Mouse (Mus musculus) urinary bladder, postnatal 36 days (tissue): ENCODE measurements around the gene Tiam1.
"Not testable (repeated sequence)": the region's sequence is repeated elsewhere in the genome, so short reads cannot be mapped to it uniquely, and the experiment has no call there.

Source experiments
- DNase-seq, 2 experiments: peaks; one replicate each; pipeline ENCODE4 v3.0.0; 2022; ENCODE audit warnings: low spot score in 2 of 2, mixed read lengths in 1 of 2

Gene Tiam1

GRCm38 (mm10) chr16:90109500-90109899, 34.1 kb downstream of the Tiam1 start:
- no peak for DNase-seq

GRCm38 (mm10) chr16:90104714-90105459, 38.7 kb downstream of the Tiam1 start:
- DNase-seq, result peak in 1 of 2 experiments; percentile 38

GRCm38 (mm10) chr16:90103726-90104125, 39.8 kb downstream of the Tiam1 start:
- DNase-seq, result no peak

DNA sequence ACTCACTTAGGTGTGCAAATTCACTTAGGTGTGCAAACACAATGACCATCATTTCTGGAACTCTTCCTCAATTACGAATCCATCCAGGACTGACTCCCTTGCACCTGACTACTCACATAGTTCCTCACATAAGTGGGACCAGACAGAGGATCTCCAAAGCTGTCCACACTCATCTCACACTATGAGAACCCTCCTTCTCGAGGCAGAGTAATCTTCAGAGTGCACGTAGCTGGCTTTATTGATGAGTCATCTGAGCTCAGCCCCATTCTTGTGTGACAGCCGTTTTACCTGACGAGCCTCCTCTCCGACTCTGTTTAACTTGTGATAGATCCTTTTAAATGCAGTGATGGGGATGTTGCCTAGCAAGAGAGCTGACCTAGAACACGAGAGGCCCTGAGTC, 41.0 kb downstream of the Tiam1 start:
- no peak for DNase-seq

- DNase-seq, result peak in 1 of 2 experiments; percentile 27
These were observed 45.4 kb downstream of the Tiam1 start for GRCm38 (mm10) chr16:90098191-90098605.

DNA sequence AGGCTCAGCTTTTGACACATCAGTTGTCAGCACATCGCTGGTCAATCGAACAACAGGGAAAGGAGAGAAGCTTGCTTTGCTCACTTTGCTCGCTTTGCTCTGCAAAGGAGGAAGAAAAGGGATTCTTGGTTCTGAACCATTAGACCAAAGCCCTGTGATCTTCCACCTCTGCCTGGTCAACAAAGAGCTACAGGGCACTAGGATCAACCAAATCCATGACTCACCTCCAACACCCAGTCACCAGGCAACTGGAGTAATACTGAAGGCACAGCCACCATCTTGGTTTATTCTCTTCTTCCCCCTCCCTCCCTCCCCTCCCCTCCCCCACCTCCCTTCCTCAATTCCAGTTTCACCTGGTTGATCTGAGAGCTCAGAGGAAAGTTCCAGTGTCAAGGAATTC, 45.8 kb downstream of the Tiam1 start:
- no peak for DNase-seq

DNA sequence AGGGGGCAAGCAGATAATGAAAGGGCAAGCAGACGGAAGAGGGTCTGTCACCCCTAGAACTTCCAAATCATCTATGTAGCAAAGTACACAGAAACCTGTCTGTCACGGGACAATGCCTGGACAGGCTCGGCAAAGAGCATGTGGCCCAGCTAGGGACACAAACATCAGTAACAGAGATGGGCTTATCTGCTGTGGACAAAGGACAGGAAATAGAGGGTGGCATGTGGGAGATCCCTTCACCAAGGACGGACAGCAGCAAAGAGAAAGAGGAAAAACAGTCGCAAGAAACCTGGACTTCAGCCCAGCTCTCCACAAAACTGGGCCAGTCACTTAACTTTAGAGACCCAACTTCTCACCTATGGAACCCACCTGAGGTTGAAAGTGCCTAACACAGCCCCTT, 47.6 kb downstream of the Tiam1 start:
- no peak for DNase-seq

DNA sequence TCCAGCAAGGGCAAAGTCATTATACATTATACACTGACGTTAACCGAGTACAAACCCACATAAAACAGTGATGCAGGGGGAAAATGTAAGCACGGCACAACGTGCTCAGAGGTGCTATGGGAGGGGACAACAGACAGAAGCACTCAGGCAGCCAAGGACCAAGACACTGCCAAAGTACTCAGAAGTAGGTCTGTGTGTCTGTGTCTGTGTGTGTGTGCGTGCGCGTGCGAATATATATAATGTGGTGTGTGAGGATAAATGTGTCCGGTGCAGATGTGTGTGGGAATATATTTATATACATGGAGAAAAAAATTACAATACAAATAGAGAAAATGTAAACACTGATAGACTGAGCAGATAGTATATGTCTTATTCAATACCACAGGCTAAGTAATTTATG, 50.6 kb downstream of the Tiam1 start:
- no peak for DNase-seq

GRCm38 (mm10) chr16:90091906-90092305, 51.7 kb downstream of the Tiam1 start:
- no peak for DNase-seq

GRCm38 (mm10) chr16:90091112-90091720, 52.4 kb downstream of the Tiam1 start:
- DNase-seq, result no peak

DNA sequence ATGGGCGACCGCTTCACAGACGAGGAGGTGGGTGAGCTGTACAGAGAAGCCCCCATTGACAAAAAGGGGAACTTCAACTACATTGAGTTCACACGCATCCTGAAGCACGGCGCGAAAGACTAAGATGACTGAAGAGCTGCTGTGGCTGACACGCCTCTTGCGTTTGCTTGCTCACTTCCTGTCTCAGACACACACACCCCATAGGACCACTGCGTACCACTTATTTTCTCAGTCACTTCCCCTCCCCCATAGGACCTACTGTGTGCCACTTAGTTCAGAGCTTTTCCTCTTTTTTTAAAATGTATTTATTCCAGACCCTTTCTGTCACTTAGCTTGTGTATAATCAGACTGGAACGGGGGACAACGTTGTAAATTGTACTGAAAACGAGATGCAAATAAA, 53.2 kb downstream of the Tiam1 start:
- no peak for DNase-seq

- DNase-seq, result no peak
These were observed 56.3 kb downstream of the Tiam1 start for GRCm38 (mm10) chr16:90087256-90087655.

DNA sequence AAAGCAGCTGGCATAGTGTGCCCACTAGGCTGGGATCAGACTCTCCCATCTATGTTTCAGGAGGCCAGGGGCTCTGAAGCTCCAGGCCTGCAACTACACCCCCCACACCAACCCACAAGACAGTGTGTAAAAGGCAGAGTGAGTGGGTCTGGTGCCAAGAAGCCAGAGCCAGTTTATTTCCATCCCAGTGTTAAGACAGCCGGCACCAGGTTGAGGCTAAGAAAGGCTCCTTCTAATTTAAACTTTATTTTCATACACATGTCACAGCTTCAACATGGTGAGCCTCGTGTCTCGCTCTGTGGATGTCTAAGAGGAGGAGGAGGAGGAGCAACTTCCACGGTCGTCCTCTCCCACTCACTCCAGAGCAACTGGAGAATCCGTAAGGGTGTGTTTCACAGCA, 57.5 kb downstream of the Tiam1 start:
- DNase-seq, result no peak

GRCm38 (mm10) chr16:90085580-90085979, 58.0 kb downstream of the Tiam1 start:
- DNase-seq, result no peak

- no peak for DNase-seq
These were observed 62.4 kb downstream of the Tiam1 start for GRCm38 (mm10) chr16:90081125-90081524.

GRCm38 (mm10) chr16:90078806-90079381, 64.7 kb downstream of the Tiam1 start:
- no peak for DNase-seq

GRCm38 (mm10) chr16:90073510-90073909, 70.1 kb downstream of the Tiam1 start:
- no peak for DNase-seq

GRCm38 (mm10) chr16:90072651-90073050, 70.9 kb downstream of the Tiam1 start:
- DNase-seq, result peak in 1 of 2 experiments; percentile 19

DNA sequence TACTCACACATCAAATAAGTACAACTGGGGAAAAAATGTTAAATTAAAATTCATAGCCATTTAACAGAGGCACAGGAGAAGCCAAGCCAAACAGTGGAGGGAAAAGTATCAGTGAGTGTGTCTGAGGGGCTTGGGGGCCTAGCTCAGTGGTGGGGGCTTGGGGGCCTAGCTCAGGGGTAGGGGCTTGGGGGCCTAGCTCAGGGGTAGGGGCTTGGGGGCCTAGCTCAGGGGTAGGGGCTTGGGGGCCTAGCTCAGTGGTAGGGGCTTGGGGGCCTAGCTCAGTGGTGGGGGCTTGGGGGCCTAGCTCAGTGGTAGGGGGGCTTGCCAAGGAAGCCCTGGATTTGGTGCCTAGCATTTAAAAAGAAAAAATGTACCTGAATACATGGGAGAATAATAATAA, 72.4 kb downstream of the Tiam1 start:
- not testable (repeated sequence) for DNase-seq

- DNase-seq, result no peak
These were observed 73.5 kb downstream of the Tiam1 start for GRCm38 (mm10) chr16:90070104-90070503.

DNA sequence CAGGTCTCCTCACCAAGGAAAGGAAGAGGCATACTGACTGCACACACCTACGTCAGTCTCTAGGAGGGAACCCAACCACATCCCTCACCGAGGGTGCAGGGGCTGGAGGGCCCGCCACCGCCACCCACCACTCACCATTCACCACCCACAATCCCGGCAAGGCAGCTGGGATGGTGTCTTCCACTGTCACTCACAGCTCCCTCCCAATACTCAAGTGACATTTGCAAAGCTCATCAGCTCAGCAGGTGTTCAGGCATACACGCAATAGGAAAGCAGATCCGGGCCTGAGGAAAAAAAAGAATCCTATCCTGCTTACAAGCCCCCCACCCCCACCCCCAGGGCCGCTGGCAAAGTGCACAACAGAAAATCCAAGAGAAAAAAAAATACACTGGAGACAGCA, 74.4 kb downstream of the Tiam1 start:
- no peak for DNase-seq

DNA sequence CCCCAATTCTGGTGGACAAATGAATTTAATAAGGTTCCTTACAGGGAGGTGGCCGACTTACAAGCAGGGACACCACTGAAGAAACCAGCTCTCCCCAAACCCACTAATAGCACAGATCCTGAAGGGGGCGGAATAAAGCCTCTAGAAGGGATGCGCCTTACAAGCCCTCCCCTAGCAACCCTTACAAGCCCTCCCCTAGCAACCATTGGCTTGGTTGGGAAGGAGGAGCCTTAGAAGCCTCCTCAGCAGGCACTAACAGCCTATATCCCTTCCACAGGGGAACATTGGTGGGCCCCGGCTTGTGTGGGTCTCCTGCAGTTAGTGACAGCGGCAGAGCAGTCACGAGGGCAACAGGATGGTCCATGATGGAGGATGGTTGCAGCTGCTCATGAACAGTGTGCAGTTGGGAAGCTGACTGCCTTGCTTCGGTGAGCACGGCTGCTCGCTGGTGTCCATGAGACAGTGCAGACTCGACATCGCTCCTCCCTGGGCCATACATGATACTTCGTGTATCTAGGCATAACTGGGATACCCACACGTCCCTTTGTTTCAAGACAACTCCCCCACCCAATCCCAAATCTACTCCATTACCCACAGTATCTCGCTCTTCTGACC, 90.6 kb downstream of the Tiam1 start:
- DNase-seq, result no peak

GRCm38 (mm10) chr16:90052409-90052808, 91.2 kb downstream of the Tiam1 start:
- DNase-seq, result no peak
